Mouse (Mus musculus): ENCODE measurements around the gene Tmem86b. TPM values are rescaled to one million over a fixed set of nuclear protein-coding genes. Genes with fewer than 3 reads are reported as not detected.

The Tmem86b gene
- 3.1 TPM for polyA plus RNA-seq (2014; fragmentation: Illumina TruSeq; extraction: RNeasy Lipid Tissue Mini Kit (QIAGEN cat#74804); ENCODE audit: low read depth, low replicate concordance)

GRCm38 (mm10) chr7:4631031-4631430, at the start of gene Tmem86b:
Tmem86b (minus strand) TSS chr7:4631422.

GRCm38 (mm10) chr7:4658912-4659551, 27.8 kb upstream of the Tmem86b start, which contains the start of gene Ppp6r1:
Ppp6r1 (minus strand) TSS chr7:4659019.

DNA sequence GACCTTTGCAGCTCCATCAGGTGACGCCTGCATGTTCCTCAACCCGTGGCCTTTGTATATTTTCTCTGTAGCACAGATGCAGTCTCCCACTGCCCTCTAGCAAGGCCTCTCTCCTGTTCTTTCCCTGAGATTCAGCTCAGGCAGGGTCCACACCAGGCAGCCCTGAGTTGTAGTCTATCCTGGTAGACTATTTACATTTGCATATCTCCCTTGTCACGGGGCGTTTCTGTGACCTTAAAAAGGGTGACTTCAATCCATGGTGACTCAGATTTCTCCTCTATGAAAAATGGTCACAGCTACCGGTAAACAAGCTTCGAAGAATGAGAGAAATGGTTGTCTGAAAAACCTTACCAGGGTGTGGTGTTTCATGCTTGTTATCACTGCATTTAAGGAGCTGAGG, 27.3 kb downstream of the Tmem86b start, which contains the start of gene Ptprh:
Ptprh (minus strand) TSS at position 169 of the 400 bp plus-strand sequence.

Other genes starting within 250 kb of the Tmem86b start
- not detected for gene Gp6, start 233.7 kb downstream of the Tmem86b start, polyA plus RNA-seq (2014; fragmentation: Illumina TruSeq; extraction: RNeasy Lipid Tissue Mini Kit (QIAGEN cat#74804); ENCODE audit: low read depth, low replicate concordance)
- gene Rdh13, start 185.8 kb downstream of the Tmem86b start, polyA plus RNA-seq (2014; fragmentation: Illumina TruSeq; extraction: RNeasy Lipid Tissue Mini Kit (QIAGEN cat#74804); ENCODE audit: low read depth, low replicate concordance) = 9.4 TPM
- 1.1 TPM for gene Eps8l1, start 170.7 kb downstream of the Tmem86b start, polyA plus RNA-seq (2014; fragmentation: Illumina TruSeq; extraction: RNeasy Lipid Tissue Mini Kit (QIAGEN cat#74804); ENCODE audit: low read depth, low replicate concordance)
- 2.8 TPM for gene Ppp1r12c, start 129.7 kb downstream of the Tmem86b start, polyA plus RNA-seq (2014; fragmentation: Illumina TruSeq; extraction: RNeasy Lipid Tissue Mini Kit (QIAGEN cat#74804); ENCODE audit: low read depth, low replicate concordance)
- gene Tnnt1, start 115.0 kb downstream of the Tmem86b start, polyA plus RNA-seq (2014; fragmentation: Illumina TruSeq; extraction: RNeasy Lipid Tissue Mini Kit (QIAGEN cat#74804); ENCODE audit: low read depth, low replicate concordance) = 0.85 TPM
- not detected for gene Tnni3, start 107.2 kb downstream of the Tmem86b start, polyA plus RNA-seq (2014; fragmentation: Illumina TruSeq; extraction: RNeasy Lipid Tissue Mini Kit (QIAGEN cat#74804); ENCODE audit: low read depth, low replicate concordance)
- gene Dnaaf3, start 99.0 kb downstream of the Tmem86b start, polyA plus RNA-seq (2014; fragmentation: Illumina TruSeq; extraction: RNeasy Lipid Tissue Mini Kit (QIAGEN cat#74804); ENCODE audit: low read depth, low replicate concordance) = not detected
- gene Syt5, start 83.9 kb downstream of the Tmem86b start, polyA plus RNA-seq (2014; fragmentation: Illumina TruSeq; extraction: RNeasy Lipid Tissue Mini Kit (QIAGEN cat#74804); ENCODE audit: low read depth, low replicate concordance) = not detected
- gene Ptprh, start 27.4 kb downstream of the Tmem86b start, polyA plus RNA-seq (2014; fragmentation: Illumina TruSeq; extraction: RNeasy Lipid Tissue Mini Kit (QIAGEN cat#74804); ENCODE audit: low read depth, low replicate concordance) = not detected
- 11.6 TPM for gene Ppp6r1, start 27.6 kb upstream of the Tmem86b start, polyA plus RNA-seq (2014; fragmentation: Illumina TruSeq; extraction: RNeasy Lipid Tissue Mini Kit (QIAGEN cat#74804); ENCODE audit: low read depth, low replicate concordance)
- gene Hspbp1, start 53.6 kb upstream of the Tmem86b start, polyA plus RNA-seq (2014; fragmentation: Illumina TruSeq; extraction: RNeasy Lipid Tissue Mini Kit (QIAGEN cat#74804); ENCODE audit: low read depth, low replicate concordance) = not detected
- 0.24 TPM for gene Brsk1, start 59.2 kb upstream of the Tmem86b start, polyA plus RNA-seq (2014; fragmentation: Illumina TruSeq; extraction: RNeasy Lipid Tissue Mini Kit (QIAGEN cat#74804); ENCODE audit: low read depth, low replicate concordance)
- not detected for gene Tmem150b, start 93.8 kb upstream of the Tmem86b start, polyA plus RNA-seq (2014; fragmentation: Illumina TruSeq; extraction: RNeasy Lipid Tissue Mini Kit (QIAGEN cat#74804); ENCODE audit: low read depth, low replicate concordance)
- 0.89 TPM for gene Kmt5c, start 108.7 kb upstream of the Tmem86b start, polyA plus RNA-seq (2014; fragmentation: Illumina TruSeq; extraction: RNeasy Lipid Tissue Mini Kit (QIAGEN cat#74804); ENCODE audit: low read depth, low replicate concordance)
- not detected for gene Cox6b2, start 121.7 kb upstream of the Tmem86b start, polyA plus RNA-seq (2014; fragmentation: Illumina TruSeq; extraction: RNeasy Lipid Tissue Mini Kit (QIAGEN cat#74804); ENCODE audit: low read depth, low replicate concordance)
- not detected for gene Fam71e2, start 139.9 kb upstream of the Tmem86b start, polyA plus RNA-seq (2014; fragmentation: Illumina TruSeq; extraction: RNeasy Lipid Tissue Mini Kit (QIAGEN cat#74804); ENCODE audit: low read depth, low replicate concordance)
- 0.20 TPM for gene Il11, start 151.4 kb upstream of the Tmem86b start, polyA plus RNA-seq (2014; fragmentation: Illumina TruSeq; extraction: RNeasy Lipid Tissue Mini Kit (QIAGEN cat#74804); ENCODE audit: low read depth, low replicate concordance)
- not detected for gene Tmem190, start 151.5 kb upstream of the Tmem86b start, polyA plus RNA-seq (2014; fragmentation: Illumina TruSeq; extraction: RNeasy Lipid Tissue Mini Kit (QIAGEN cat#74804); ENCODE audit: low read depth, low replicate concordance)
- gene Tmem238, start 158.2 kb upstream of the Tmem86b start, polyA plus RNA-seq (2014; fragmentation: Illumina TruSeq; extraction: RNeasy Lipid Tissue Mini Kit (QIAGEN cat#74804); ENCODE audit: low read depth, low replicate concordance) = 1.3 TPM
- gene Rpl28, start 161.5 kb upstream of the Tmem86b start, polyA plus RNA-seq (2014; fragmentation: Illumina TruSeq; extraction: RNeasy Lipid Tissue Mini Kit (QIAGEN cat#74804); ENCODE audit: low read depth, low replicate concordance) = 11.3 TPM
- 2.9 TPM for gene Ube2s, start 181.2 kb upstream of the Tmem86b start, polyA plus RNA-seq (2014; fragmentation: Illumina TruSeq; extraction: RNeasy Lipid Tissue Mini Kit (QIAGEN cat#74804); ENCODE audit: low read depth, low replicate concordance)
- 3.2 TPM for gene Shisa7, start 213.3 kb upstream of the Tmem86b start, polyA plus RNA-seq (2014; fragmentation: Illumina TruSeq; extraction: RNeasy Lipid Tissue Mini Kit (QIAGEN cat#74804); ENCODE audit: low read depth, low replicate concordance)
- 2.9 TPM for gene Isoc2b, start 238.8 kb upstream of the Tmem86b start, polyA plus RNA-seq (2014; fragmentation: Illumina TruSeq; extraction: RNeasy Lipid Tissue Mini Kit (QIAGEN cat#74804); ENCODE audit: low read depth, low replicate concordance)
- gene Isoc2a, start 245.7 kb upstream of the Tmem86b start, polyA plus RNA-seq (2014; fragmentation: Illumina TruSeq; extraction: RNeasy Lipid Tissue Mini Kit (QIAGEN cat#74804); ENCODE audit: low read depth, low replicate concordance) = 5.4 TPM